Mouse (Mus musculus): ENCODE data around the gene Cerkl.

Cerkl gene

GRCm38 (mm10) chr2:79372154-79372467 lies 84.5 kb downstream of the Cerkl start:
- no peak for DNase-seq

- DNase-seq = no peak
Measured at GRCm38 (mm10) chr2:79371326-79372153, 85.0 kb downstream of the Cerkl start.

GRCm38 (mm10) chr2:79370711-79371312 lies 85.8 kb downstream of the Cerkl start:
- no peak for DNase-seq

GRCm38 (mm10) chr2:79369905-79370304 lies 86.7 kb downstream of the Cerkl start:
- DNase-seq = no peak

- DNase-seq = no peak
Measured at GRCm38 (mm10) chr2:79369061-79369524, 87.5 kb downstream of the Cerkl start.

GRCm38 (mm10) chr2:79368661-79369060 lies 87.9 kb downstream of the Cerkl start:
- no peak for DNase-seq

- DNase-seq = peak; percentile 63 to 66
Measured at GRCm38 (mm10) chr2:79367451-79368450, 88.8 kb downstream of the Cerkl start.

GRCm38 (mm10) chr2:79363920-79364319 lies 92.7 kb downstream of the Cerkl start:
- no peak for DNase-seq

GRCm38 (mm10) chr2:79362029-79362428 lies 94.6 kb downstream of the Cerkl start:
- peak in 1 of 2 experiments; percentile 40 for DNase-seq

GRCm38 (mm10) chr2:79357835-79358234 lies 98.8 kb downstream of the Cerkl start:
- no peak for DNase-seq

- no peak for DNase-seq
Measured at GRCm38 (mm10) chr2:79354773-79355172, 101.8 kb downstream of the Cerkl start.

- no peak for DNase-seq
Measured at GRCm38 (mm10) chr2:79352100-79352802, 104.3 kb downstream of the Cerkl start.

- DNase-seq = no peak
Measured at GRCm38 (mm10) chr2:79351179-79352099, 105.1 kb downstream of the Cerkl start.

GRCm38 (mm10) chr2:79343115-79343514 lies 113.5 kb downstream of the Cerkl start:
- DNase-seq = no peak

GRCm38 (mm10) chr2:79339003-79339402 lies 117.6 kb downstream of the Cerkl start:
- DNase-seq = no peak

- DNase-seq = no peak
Measured at GRCm38 (mm10) chr2:79336141-79336540, 120.4 kb downstream of the Cerkl start.

- no peak for DNase-seq
Measured at GRCm38 (mm10) chr2:79334661-79335060, 121.9 kb downstream of the Cerkl start.

- DNase-seq = peak; percentile 63 to 74
Measured at GRCm38 (mm10) chr2:79328079-79328478, 128.5 kb downstream of the Cerkl start.

GRCm38 (mm10) chr2:79316182-79316880 lies 140.3 kb downstream of the Cerkl start:
- peak; percentile 53 to 65 for DNase-seq

GRCm38 (mm10) chr2:79315108-79315507 lies 141.5 kb downstream of the Cerkl start:
- peak; percentile 27 to 42 for DNase-seq

- DNase-seq = peak; percentile 30 to 31
Measured at GRCm38 (mm10) chr2:79312499-79312898, 144.1 kb downstream of the Cerkl start.

All from cerebellum, postnatal 10 days (tissue).